Mouse (Mus musculus) embryo, embryonic 10 days (tissue): ENCODE measurements at regions not wholly inside any gene's neighbourhood (a gene's known extent, or its start where the extent isn't known, plus 50 kb on each side); places are given as distances from the start of the nearest gene placed in this dataset.

Experiments
- DNase-seq: peaks from one replicate; pipeline ENCODE4 v3.0.0-alpha.2; 2015; ENCODE audit warnings: low spot score

DNA sequence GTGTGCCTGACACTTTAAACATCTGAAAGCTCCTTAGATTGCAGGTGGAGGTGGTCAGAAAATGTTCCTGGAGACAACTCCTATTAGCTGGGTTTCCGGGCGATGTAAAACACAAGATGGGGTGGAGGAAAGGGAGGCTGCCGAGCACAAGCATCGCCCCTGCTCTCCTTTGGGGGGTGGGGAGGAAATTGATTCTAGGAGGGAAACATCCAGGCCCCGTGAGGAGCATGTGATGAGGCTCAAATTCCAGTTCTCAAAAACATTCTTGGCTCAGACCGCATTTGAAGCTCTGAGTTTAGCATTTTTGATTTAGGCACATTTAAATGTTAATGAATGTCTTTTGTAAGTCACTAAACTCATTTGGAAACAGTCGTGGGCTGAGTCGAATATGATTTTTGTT lies 105.5 kb downstream of the Rpl14 start:
- DNase-seq = no peak

GRCm38 (mm10) chr9:120677216-120677615 lies 106.0 kb downstream of the Rpl14 start:
- DNase-seq = no peak

DNA sequence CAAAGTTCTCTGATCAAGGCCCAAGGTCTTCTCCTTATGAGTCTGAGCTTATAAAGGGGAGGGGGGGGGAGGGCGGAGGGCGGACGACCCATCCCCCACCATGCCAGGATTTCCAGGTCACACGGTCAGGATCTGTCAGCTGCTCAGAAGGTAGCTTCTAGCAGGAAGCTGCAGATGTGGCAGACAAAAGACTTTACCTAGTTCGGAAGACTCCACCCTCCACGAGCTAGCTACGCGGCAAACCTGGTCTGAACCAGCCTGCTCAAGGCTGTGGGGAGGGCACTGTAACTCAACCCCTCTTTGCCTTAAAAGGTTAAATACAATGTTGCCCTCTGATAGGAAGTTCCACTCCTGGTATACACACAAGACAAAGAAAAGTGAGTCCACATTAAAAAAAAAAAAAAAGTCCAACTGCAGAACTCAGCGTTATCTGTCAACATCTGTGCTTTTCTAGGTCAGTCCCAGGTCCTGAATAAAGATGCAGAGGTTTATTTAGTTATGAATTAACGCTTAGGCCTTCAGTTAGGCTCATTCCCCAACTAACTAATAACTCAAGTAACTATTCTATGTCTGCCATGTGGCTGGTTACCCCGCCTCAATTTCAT lies 108.7 kb downstream of the Rpl14 start:
- DNase-seq = peak; percentile 48

GRCm38 (mm10) chr9:120681404-120681803 lies 110.2 kb downstream of the Rpl14 start:
- DNase-seq = no peak

- peak; percentile 62 for DNase-seq
Observed at GRCm38 (mm10) chr9:120685961-120686360, 114.7 kb downstream of the Rpl14 start.

DNA sequence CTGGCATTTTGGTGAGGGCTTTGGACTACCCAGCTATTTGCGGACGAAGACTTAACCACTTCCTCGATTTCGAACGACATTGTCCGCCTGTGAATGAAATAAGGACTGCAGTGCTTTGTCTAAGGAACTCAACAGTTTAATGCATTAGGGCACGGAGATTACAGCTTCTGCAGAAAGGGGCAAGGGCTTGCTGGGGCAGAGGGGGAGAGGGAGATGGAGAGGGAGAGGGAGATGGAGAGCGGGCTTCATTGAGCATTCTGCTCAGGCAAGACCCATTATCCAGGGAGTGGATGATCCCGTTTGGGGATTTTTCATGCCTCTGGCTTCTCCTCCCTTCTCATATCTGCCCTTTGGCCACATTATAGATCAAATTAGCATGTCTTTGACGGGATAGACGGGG lies 117.8 kb downstream of the Rpl14 start:
- no peak for DNase-seq

DNA sequence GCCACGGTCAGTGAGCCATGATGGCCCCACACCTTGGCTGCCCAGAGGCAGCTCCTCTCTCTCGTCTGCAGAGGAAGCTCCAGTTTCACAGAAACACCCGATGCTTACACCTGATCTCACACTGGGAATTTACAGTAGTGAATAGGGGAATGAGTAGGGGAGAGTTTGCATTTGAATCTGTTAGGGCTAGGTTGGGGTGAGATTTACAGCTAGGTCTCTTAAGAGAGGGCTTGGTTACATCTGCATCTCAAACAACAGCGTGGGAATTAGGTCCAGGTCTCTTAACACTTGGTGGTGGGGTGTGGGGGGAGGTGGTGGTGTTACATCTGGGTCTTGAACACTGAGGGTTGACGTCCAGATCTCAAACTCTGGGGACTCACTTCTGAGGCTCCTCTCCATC lies 119.3 kb downstream of the Rpl14 start:
- DNase-seq = no peak

GRCm38 (mm10) chr9:120690961-120691941 lies 120.0 kb downstream of the Rpl14 start:
- DNase-seq = peak; percentile 87

DNA sequence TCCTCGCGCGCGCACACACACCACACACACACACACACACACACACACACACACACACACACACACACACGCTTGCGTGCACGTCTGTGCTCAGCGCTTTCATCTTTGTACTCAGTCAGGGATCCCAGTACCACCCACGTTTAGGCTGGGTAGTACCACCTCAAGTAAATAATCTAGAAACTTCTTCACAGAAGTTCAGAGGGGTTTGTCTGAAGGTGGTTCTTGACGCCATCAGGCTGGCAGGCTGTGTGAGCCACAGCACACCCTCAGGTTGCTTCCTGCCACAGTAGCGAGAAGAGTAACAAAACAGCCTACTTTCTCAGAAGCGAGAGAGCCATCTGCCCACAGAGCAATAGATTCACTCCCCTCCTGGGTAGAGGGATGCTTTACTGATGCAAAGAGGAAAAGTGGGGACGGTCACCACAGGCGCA lies 120.7 kb downstream of the Rpl14 start:
- DNase-seq = no peak

DNA sequence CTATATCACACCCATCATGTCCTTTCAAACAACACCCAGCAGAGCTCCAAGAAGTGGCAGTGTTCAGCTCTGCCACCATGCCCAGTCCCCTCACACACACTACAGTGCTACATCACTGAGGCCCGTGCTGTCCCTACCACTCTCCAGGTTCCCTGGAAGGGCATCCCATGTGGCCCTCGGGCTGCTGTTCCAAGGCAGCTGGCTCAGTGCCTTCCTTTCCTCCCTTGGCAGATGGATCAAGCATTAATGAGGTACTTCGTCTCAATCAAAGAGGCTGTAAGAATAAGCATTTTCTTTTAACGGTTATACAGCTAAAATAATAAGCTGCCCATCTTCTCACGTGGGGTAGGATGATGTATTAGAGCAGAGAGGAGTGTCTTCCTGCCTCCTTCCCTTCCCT lies 123.2 kb downstream of the Rpl14 start:
- no peak for DNase-seq

- no peak for DNase-seq
Observed at GRCm38 (mm10) chr9:120695966-120696365, 124.7 kb downstream of the Rpl14 start.

DNA sequence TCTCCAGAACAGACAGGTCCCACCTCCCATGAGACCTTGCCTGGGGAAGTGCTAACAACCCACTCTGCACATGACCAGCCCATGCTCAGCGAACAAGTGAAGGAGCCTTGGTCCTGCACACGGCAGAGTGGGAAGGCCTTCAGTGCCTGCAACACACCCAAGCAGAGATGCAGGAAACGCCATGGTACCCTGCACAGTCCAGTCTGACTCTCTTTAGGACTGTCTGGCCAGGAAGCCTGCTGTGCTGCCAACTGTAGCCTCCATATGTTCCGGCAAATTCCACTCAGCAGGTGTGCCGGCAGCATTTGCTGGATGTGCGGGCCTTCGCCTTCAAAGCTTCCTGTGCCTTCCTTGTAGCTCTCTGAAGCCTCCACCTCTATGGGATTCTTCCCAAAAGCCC lies 126.5 kb downstream of the Rpl14 start:
- DNase-seq = no peak

- no peak for DNase-seq
Observed at GRCm38 (mm10) chr9:120699781-120700180, 128.5 kb downstream of the Rpl14 start.

DNA sequence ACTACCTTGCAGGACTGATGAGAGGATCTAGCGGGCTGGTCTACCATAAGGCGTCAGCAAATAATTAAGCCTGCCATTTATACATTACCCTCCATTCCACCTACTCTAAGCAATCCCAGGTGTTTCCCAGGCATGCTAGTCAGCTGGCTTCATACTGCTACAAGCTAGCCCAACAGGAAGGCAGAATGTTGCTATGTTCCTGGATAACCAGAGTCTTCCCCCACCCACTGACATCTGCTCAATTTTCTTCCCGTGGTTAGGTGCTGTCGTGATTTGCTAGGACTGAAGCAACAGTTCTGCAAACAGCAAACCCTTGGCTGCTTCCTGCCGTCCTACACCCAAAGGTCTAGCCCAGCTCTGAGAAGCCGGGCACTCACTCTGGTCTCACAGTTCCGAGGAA lies 131.6 kb downstream of the Rpl14 start:
- no peak for DNase-seq

- DNase-seq = no peak
Observed at GRCm38 (mm10) chr9:120703291-120703930, 132.2 kb downstream of the Rpl14 start.

DNA sequence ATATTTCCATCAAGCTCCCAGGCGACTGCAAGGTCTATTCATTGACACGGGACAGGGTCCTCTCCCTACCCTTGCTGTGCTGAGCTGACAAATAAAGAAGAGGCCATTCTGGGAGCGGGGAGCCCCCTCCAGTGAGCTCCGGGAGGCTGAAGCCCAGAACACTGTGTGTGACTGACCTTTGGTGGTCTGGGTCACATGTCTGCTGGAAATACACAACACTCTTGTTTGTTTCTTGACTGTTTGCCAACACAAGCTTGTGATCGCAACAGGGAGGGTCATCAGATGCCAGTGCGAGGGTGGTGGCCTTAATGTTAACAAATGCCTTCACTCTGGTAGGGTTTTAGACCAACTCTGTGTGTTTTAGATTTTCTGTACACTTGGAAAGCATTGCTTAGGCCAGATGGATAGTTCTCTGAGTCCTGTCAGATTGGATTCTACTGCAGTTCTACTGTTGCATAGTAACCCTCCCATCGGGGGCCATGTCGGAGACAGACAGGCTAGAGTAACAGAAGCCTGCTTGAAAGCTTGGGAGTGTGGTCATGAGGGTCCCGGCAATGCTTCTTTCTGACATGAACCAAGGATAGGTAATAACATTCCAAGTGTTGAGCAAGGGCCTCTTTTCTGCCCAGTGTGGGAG lies 135.4 kb downstream of the Rpl14 start:
- DNase-seq = no peak

DNA sequence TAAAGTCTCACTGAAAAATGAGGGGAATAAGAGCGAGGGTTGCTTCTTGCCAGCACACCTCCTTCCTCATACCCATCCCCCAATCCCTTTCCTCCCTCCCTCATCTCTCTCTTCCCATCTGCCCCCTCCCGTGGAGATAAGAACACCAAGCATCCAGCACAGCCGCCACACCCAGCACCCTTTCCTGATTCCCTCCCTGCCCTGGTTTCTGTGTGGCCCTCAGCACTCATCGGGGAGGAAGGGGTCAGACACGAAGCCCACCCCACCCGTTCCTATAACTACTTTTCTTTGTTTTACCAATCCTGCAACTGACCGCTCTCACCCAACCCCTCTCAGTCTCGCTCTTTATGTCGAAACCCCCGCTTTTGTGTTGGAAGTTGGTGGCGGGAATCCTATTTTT lies 137.3 kb downstream of the Rpl14 start:
- no peak for DNase-seq

- DNase-seq = no peak
Observed at GRCm38 (mm10) chr9:120709146-120709655, 138.0 kb downstream of the Rpl14 start.

DNA sequence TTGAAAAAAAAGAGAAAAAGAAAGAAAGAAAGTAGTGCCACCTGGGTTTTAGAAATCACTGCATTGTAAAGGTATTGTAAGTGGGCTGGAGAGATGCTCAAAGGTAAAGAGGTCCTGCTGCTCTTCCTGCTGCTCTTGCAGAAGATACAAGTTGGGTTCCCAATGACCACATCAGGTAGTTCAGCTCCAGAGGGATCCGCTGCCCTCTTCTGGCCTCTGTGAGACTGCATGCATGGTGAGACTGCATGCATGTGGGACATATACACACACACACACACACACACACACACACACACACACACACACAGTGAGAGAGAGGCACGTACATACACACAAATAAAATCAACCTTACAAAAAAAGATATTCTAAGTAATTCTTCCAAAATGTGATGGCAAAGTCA lies 141.7 kb downstream of the Rpl14 start:
- no peak for DNase-seq

- DNase-seq = no peak
Observed at GRCm38 (mm10) chr9:120715665-120716121, 144.4 kb downstream of the Rpl14 start.

GRCm38 (mm10) chr9:120718812-120719211 lies 147.6 kb downstream of the Rpl14 start:
- DNase-seq = no peak
